Mouse (Mus musculus) olfactory bulb, adult 2 months (tissue): ENCODE measurements around the gene Ubqln3. TPM values are rescaled to one million over a fixed set of nuclear protein-coding genes. Genes with fewer than 3 reads are reported as not detected.

ENCODE experiments used
- H3K27ac ChIP-seq: fragments of 200-500 bp; 2 replicates; pipeline ENCODE4 v1.5.1; 2012; ENCODE audit warnings: low read depth, low read length; ENCODE audit not compliant: insufficient read depth
- H3K4me1 ChIP-seq: fragments of 200-500 bp; 2 replicates; pipeline ENCODE4 v1.6.1; 2012; ENCODE audit warnings: low read length; ENCODE audit not compliant: control insufficient read depth, insufficient read depth
- H3K4me3 ChIP-seq: fragments of 200-500 bp; 2 replicates; pipeline ENCODE4 v1.5.1; 2012; ENCODE audit warnings: mild to moderate bottlenecking, low read depth, low read length, moderate library complexity; ENCODE audit not compliant: insufficient read depth
- CTCF ChIP-seq: fragments of 200-500 bp; IDR thresholded peaks from 2 replicates; pipeline ENCODE4 v1.5.1; 2012; ENCODE audit warnings: low read depth, mild to moderate bottlenecking, low read length, moderate library complexity; ENCODE audit not compliant: insufficient read depth
- POLR2A ChIP-seq: fragments of 200-500 bp; IDR thresholded peaks from 2 replicates; pipeline ENCODE4 v1.6.1; 2012; ENCODE audit warnings: mild to moderate bottlenecking, low read depth, low read length, moderate library complexity; ENCODE audit not compliant: insufficient read depth
- WGBS: fragments of 180-500 bp; shearing (Covaris S2); methylation state at CpG from one replicate; pipeline ENCODE4 v1.1.7; 2018; 5-methylcytosine and 5-hydroxymethylcytosine counted together
- polyA plus RNA-seq: library from polyadenylated mRNA; stranded (reverse); fragments of >200 nt; gene quantifications from 2 replicates; pipeline ENCODE4 v1.2.4, GENCODE M21; 2012; ENCODE audit warnings: low replicate concordance; ENCODE audit not compliant: missing spikeins, insufficient read depth, insufficient read length

The Ubqln3 gene
- polyA plus RNA-seq, result not detected in 2 replicates

DNA sequence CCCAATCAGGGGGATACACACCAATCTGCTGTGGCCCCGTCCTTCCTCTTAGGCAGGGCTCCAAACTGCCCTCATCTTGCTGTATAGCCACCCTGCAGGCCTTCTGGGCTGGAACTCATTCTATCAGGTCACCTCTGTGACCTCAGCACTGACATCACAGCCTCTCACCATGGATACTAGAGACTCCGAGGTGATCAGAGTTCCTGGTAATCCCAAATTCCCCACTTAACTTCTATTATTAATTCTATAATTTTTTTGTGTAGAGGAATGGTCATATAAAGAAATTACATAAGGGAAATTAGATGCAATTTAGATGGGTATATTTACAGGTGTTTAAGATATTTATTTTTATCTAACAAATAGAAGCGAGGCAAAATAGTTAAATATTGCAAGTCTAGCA lies at the start of gene Ubqln3:
TSS of gene Ubqln3 (minus strand) at position 101 of the 400 bp plus-strand sequence.
- no peak within 1 kb of the TSS for H3K4me3 ChIP-seq
- whole genome bisulfite sequencing, result 79% methylated on average over 3 of the region's 3 CpGs
- no peak within 1 kb of the TSS for H3K27ac ChIP-seq
- TF ChIP-seq CTCF, result no peak
- TF ChIP-seq POLR2A, result no peak
- H3K4me1 ChIP-seq, result no peaks in the 10 kb centered on the region

DNA sequence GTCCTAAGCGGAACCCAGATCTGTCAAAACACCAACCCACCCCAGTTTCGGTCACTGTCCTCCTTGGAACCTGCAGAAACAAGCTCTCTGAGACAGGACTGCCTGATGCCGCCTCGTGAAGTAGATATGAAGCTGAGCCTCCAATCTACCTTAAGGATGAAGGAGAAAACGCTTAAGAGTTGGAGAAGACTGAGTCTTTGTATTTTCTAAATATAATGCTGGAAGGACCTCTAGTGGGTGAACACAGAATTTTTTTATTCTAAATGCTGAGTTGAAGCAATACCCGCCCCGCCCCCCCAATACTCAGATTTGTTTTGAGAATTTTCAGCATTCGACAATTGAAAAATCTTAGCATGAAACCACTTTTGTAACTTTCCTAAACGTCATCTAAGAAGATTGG lies 48.2 kb upstream of the Ubqln3 start:
- no peak overlapping the region for H3K27ac ChIP-seq
- H3K4me1 ChIP-seq, result no peaks in the 10 kb centered on the region
- TF ChIP-seq POLR2A (no peak), CTCF (no peak)
- 62% methylated on average over 9 of the region's 9 CpGs for WGBS
- no peak overlapping the region for H3K4me3 ChIP-seq

DNA sequence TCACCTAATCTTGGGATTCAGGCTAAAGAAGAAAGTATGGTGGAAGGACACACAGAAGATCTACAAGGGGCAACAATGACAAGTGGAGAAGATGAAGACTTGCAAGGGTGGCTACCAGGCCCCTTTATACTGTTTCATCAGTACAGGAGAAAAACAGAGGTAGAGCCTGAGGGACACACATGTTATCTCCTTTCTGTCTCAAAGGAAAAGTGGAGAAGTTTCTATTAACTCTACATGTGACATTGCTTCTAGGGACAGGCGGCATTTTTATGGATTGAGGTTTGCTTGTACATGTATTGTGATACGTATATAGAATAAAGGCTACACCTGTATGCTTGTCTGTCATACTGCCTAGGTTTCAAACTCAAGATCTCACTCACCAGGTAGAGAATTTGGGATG lies 40.2 kb upstream of the Ubqln3 start, which contains the start of gene Olfr648:
TSS of gene Olfr648 (minus strand) at position 101 of the 400 bp plus-strand sequence.
- 89% methylated on average over 2 of the region's 2 CpGs for WGBS
- H3K4me1 ChIP-seq, result no peaks in the 10 kb centered on the region
- no peak for TF ChIP-seq CTCF
- no peak for TF ChIP-seq POLR2A
- no peak within 1 kb of the TSS for H3K4me3 ChIP-seq
- no peak within 1 kb of the TSS for H3K27ac ChIP-seq

DNA sequence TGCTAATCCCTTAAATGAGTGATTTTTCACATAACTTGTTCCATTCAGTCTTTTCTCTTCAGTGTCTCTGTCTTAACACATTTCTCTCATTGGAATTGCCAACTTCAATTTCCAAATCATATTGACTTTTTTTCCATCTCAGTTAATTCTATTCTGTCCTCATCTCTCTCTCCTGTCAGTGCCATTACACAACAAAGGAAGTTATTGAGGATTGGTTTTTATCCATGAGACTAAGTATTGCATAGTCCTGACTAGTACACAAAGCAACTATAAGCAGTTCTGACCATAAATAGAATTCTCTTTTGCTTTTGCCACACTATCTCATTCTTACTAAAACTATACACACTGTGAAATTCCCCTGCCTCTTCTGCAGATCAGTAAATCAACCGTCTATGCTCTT lies 36.0 kb upstream of the Ubqln3 start:
- TF ChIP-seq CTCF, result no peak
- TF ChIP-seq POLR2A, result no peak
- WGBS, result 69% methylated on average over 1 of the region's 1 CpGs
- H3K4me3 ChIP-seq, result no peak overlapping the region
- H3K4me1 ChIP-seq, result no peaks in the 10 kb centered on the region
- no peak overlapping the region for H3K27ac ChIP-seq

DNA sequence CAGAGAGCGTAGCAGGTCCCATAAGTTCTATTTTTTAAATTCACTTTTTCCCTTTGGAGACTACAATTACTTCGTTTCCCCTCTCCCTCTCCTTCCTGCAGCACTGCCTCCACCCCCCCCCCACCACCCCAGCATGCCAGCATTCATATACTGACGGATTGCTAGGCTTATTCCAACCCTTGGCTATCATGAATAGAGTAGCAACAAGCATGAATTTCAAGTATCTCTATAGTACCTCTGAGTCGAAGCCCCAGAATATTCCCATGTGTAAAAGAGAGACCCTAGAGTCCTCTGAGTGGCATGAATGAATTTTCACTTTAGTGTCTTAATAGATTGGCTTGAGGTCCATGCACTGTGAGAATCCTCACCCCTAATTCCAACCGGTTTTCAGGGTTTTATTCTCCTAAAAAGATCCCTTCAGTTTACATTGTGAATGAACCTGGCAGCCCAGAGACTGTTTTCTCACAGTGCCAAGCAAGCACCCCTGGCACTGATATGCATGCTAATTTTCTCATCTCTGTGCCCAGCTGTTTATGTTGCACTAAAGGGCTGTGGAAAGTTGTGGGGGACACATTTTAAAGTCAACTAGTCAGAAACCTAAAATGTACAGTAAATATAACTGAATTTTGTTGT lies 35.5 kb upstream of the Ubqln3 start:
- no peak overlapping the region for H3K4me3 ChIP-seq
- TF ChIP-seq POLR2A, result no peak
- TF ChIP-seq CTCF, result no peak
- 31% methylated on average over 5 of the region's 5 CpGs for WGBS

DNA sequence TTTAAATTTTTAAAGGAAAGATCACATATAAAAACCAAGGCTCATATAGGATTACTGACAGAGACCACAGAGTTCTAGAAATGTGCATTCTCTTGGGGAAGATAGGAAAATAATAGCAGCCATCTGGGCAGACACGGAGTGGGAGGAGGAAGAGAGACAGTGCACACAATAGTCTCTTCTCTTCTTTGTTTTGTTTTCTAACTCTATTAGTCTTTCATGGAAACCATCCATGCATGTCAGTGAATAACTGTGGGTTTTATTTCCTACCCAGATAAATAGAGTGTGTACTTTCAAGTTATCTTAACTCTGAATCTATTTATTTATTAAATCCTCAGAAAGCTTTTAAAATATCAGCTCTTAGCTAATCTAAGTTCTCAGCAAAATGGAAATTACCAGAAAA lies 32.0 kb upstream of the Ubqln3 start:
- TF ChIP-seq POLR2A (no peak), CTCF (no peak)
- WGBS, result 14% methylated on average over 1 of the region's 1 CpGs
- Histone ChIP-seq H3K4me1 (no peaks in the 10 kb centered on the region), H3K27ac (no peak overlapping the region), H3K4me3 (no peak overlapping the region)

More for the DNA sequence above, 35.5 kb upstream of the Ubqln3 start:
- Histone ChIP-seq H3K4me1 (no peaks in the 10 kb centered on the region), H3K27ac (no peak overlapping the region)

DNA sequence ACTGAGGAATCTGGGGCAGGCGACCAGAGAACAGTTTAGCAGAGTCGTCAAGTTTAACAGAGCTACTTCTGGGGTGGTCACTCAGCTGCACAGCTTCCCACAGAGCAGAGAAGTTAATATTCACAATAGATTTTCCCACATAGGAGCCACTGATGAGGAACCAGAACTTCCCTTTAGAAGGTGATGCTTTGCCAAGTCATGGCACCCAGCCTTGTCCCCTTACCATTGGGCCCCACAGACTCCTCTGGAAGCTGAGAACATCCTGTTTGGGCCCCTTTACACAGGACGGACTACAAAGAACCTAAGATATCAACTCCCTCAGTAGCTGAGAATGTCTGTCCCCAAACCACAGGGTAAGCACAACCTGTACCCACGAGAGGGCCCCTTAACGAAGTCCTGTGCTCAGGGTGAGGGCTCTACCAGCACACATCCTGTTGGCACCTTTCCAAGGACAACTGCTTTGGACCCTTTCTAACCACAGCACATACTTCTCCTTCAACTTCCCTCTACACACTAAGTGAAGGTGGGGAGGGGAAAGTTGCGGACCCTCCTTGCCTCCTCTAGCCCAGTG lies 26.6 kb upstream of the Ubqln3 start:
- WGBS, result 75% methylated on average over 6 of the region's 6 CpGs
- TF ChIP-seq CTCF (no peak), POLR2A (no peak)
- Histone ChIP-seq H3K4me3 (no peak overlapping the region), H3K27ac (no peak overlapping the region), H3K4me1 (no peaks in the 10 kb centered on the region)

DNA sequence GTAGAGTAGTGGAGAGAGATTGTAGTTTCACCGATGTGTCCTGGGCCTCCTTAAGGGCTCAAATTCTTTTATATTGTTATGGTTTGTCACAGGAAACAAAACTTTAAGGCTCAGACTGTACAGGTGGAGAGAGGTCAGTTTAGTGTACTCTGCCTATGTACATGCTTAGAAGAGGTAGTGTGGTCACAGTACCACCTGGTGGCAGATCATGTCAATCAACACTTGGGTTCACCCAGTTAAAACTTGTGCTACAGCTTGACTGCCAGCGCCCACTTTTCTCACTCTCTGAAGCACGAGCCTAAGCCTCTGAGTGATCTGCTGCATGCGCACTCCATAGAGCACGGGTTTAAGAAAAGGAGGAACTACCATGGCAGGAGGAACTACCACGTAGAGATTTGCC lies 24.0 kb upstream of the Ubqln3 start:
- H3K27ac ChIP-seq, result no peak overlapping the region
- WGBS, result 85% methylated on average over 6 of the region's 6 CpGs
- no peaks in the 10 kb centered on the region for H3K4me1 ChIP-seq
- TF ChIP-seq CTCF (no peak), POLR2A (no peak)
- H3K4me3 ChIP-seq, result no peak overlapping the region

DNA sequence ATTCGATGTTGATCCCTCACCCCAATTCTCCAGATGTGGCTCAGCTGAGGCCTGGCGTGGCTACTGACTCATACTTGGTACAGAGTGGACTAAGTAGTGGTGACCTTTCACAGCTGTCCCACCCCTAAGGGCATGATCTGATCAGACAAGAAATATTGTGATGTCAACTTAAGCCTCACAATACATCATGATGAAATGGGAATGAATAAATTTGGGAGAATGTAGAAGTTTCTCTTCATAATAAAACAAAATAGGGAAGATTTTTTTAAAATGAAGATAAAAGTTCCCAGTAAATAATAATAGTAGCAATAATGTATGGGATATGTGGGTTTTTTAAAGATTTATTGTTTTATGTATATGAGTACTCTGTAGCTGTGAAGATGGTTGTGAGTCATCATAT lies 7.4 kb upstream of the Ubqln3 start, which contains the start of gene Ubqlnl:
TSS of gene Ubqlnl (minus strand) at position 101 of the 400 bp plus-strand sequence.
- TF ChIP-seq POLR2A (no peak), CTCF (no peak)
- Histone ChIP-seq H3K27ac (no peak within 1 kb of the TSS), H3K4me1 (no peaks in the 10 kb centered on the region), H3K4me3 (no peak within 1 kb of the TSS)
- 89% methylated on average over 2 of the region's 2 CpGs for WGBS
